Mouse (Mus musculus): ENCODE data around the gene Nfic.
A peak's percentile ranks its signal among the peaks of the same experiment; 100 is the strongest.

Nfic gene

DNA sequence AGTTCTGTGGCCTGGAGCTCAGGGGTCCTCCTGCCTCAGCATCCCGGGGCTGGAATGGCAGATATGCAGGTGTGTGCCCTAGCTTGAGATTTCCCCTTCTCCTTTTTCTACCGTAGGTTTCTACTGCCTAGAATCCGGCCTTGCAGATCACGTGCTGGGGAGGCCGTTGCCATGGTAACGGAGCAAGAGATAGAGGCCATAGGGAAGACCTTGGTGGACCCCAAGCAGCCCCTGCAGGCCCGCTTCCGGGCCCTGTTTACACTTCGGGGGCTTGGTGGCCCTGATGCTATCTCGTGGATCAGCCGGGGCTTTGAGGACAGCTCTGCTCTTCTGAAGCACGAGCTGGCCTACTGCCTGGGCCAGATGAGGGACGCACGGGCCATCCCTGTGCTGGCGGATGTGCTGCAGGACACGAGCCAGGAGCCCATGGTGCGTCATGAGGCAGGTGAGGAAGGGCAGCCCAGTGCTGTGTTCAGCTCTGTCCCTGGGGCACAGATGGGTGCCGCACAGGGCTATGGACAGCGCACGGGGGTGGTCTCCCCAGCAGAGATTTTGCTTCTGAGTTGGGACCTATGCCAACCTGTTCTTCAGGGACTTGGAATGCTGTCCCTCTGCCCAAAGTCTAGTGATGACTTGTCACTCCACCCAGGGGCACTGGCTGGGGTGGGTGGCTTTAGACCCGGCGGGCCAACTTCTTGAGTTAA, 69.7 kb downstream of the Nfic start:
- no peak for DNase-seq (ENCODE audit: low read depth, low spot score)

DNA sequence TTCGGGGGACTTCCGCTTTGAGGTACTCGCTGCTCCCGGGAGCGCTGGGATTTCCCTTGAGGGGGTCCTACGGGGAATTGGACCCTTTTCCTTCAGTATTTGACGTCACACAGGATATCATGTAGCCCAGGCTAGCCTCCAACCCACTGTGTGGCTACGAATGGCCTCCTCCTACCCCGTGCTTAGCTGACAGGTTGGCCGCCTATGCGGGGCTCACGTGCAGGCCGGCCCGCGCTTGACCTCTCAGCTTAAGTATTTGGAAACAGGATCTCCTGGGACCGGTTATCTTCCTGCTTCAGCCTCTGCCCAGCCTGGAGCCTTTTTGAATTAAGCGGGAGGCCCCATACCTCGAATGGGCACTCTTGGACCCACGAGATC, 70.8 kb downstream of the Nfic start:
- no peak for DNase-seq (ENCODE audit: low read depth, low spot score)

DNA sequence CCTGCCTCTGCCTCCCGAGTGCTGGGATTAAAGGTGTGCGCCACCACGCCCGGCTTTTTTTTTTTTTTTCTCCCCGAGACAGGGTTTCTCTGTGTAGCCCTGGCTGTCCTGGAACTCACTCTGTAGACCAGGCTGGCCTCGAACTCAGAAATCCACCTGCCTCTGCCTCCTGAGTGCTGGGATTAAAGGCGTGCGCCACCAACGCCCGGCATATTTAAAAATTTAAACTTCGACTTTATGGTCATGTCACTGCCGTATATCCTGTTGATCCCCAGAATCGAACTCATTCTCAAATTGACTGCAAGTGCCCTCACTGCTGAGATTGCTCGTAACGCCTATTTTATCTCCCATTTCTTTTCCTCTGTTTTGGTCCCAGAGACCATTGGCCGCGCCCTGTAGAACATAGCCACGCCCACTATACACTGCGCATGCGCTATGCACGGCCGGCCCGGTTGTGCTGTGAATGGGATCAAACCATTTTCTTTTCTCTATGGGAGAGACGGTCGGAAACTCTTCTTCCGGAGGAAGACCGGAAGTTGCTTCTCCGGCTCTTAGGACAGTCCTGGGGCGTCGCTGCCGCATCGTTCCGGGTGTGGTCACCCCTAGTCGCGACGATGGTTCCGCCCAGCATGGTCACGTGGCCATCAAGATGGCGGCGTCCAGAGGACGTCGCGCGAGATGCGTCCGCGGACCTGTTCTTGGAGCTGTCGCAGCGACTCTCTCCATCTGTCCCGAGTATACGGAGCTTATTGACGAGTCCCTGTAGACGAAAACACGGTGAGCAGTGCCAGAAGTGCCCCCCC, 71.4 kb downstream of the Nfic start, which contains the start of the genes Dohh and Gm48551:
TSS of gene Dohh (plus strand) at position 627 of the 803 bp plus-strand sequence.
TSS of gene Gm48551 (plus strand) at position 665 of the 803 bp plus-strand sequence.
- DNase-seq (ENCODE audit: low read depth, low spot score), result peak; percentile 98

DNA sequence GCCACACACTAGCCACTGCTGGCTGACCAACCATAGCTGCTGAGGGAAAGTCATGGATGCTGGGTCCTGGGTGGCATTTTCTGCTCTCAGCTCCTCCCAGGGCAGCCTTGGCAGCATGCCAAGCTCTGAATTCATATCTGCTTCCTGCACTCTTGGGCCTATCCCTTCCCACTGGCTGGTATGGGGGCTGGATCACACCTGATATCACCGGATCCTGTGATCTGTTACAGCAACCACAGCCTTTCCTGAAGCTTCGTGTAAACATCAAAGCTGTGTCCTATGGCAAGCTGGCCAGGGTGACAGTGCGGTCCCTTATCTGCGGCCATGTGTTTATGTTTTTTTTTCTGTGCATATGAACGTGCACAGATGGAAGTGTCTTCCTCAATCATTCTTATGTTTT, 73.4 kb downstream of the Nfic start:
- no peak for DNase-seq (ENCODE audit: low read depth, low spot score)

DNA sequence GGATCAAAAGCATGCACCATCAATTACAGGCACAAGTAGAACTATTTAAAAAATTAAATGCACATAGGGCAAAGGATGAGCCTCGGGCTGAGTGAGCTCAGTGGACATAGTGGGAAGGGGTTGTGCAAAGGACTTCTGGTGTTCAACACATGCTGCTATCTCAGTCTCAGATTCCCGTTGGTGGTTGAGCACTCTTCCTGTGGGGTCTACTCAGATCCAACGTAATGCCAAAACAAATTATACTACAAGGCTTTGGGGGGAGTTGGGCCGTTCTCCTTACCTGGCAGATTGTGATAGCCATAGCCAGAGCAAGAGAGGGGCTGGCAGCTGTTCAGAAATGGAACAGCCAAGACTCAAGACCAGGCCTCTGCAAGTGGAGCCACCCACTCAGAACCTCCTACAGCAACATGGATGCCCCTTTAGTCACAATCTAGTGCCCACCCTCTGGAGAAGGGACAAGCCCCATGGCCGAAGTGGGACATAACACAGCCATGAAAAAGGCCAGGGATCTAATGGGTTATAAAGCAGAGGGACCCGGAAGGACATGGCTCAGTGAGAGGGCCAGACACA, 75.5 kb downstream of the Nfic start:
- no peak for DNase-seq (ENCODE audit: low read depth, low spot score)

DNA sequence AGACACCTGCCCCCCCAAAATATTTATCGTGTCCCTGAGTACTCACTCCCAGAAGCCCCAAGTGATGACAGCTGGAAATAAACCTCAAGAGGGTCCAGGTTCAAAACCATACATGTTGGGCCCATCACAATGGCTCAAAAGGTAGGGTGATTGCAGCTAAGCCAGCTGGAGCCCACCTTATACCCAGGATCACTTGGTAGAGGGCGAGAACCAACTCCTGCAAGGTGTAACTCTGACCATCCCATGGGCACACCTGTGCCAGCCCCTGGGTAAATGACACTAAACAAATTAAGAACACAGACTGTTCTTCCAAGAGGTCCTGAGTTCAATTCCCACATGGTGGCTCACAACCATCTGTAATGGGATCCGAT, 76.3 kb downstream of the Nfic start:
- DNase-seq (ENCODE audit: low read depth, low spot score), result no peak

DNA sequence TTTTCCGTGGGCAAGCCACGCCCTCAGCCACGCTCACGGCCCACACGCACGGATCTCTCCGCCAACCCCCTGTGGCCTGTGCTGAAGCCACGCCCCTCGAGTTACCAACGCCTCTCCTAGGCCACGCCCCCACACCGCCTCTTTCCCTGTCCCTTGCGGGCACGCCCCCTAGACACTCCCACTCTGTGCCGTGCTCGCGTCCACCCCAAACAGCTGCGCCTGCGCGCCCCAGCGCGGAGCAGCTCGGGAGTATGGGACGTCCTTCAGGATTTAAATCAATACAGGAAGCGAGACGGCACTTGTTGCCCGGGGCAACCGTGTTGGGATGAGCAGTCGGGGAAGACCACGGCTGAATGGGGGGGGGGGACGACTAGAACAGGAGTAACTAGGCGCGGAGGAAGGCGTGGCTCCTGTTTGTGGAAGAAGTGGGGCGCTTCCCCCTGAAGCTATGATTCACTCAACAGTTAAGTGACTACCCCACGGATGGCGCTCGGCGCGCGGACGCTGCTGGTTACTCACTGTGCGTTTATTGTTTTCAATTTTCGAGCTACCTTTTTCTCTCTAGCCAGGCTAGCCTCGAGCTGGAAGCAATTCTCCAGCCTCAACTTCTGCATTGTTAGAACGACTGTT, 76.8 kb downstream of the Nfic start:
- peak; percentile 100 for DNase-seq (ENCODE audit: low read depth, low spot score)

DNA sequence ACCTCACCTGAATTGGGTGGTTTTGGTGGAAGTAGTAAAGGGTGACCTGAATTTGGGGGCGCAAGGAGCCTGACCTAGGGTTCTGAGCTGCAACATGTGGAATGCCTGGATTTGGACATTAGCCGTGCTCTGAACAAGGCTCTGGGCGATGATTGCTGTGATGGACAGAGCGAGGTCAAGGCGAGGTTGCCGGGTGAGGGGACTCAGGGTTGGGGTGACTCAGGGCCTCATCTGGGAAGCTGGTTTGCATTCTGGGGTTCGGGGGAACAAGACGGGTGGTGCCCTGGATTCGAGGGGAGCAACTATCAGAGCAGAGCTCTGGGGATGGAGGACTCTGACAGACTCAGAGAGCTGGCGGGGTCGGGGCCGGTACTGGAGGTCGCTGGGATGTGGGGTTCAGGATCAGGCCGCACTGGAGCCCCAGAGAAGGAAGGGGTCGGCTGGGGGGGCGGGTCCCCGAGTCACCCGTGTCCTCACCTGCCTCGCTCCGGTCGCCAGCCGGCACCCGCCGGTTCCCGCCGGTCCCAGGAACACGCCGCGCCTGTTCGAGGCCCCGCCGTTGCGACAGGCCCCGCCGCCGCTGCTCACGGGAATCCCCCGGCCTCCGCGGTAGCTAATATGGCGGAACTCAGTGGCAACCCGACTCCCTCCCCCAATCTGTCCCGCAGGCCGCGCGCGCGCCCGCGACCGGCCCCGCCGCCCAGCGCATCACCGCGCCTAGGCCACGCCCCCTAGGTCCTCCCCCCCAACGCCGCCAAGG, 77.5 kb downstream of the Nfic start, which contains the start of gene Fzr1:
TSS of gene Fzr1 (minus strand) at position 724 of the 760 bp plus-strand sequence.
- no peak for DNase-seq (ENCODE audit: low read depth, low spot score)

DNA sequence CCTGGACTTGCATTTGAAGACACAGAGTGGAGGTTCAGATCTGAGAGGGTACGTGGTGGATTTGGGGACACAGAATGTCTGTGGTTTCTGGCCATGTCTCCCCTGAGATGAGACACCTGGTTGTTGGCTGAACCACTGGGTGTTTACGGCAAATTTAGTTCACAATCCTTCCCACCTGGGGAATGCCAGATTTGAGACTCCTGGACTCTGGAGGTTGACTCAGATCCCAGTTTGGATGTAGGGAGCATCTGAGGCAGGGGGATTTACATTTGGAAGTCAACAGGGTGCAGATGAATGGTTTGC, 78.1 kb downstream of the Nfic start:
- no peak for DNase-seq (ENCODE audit: low read depth, low spot score)

DNA sequence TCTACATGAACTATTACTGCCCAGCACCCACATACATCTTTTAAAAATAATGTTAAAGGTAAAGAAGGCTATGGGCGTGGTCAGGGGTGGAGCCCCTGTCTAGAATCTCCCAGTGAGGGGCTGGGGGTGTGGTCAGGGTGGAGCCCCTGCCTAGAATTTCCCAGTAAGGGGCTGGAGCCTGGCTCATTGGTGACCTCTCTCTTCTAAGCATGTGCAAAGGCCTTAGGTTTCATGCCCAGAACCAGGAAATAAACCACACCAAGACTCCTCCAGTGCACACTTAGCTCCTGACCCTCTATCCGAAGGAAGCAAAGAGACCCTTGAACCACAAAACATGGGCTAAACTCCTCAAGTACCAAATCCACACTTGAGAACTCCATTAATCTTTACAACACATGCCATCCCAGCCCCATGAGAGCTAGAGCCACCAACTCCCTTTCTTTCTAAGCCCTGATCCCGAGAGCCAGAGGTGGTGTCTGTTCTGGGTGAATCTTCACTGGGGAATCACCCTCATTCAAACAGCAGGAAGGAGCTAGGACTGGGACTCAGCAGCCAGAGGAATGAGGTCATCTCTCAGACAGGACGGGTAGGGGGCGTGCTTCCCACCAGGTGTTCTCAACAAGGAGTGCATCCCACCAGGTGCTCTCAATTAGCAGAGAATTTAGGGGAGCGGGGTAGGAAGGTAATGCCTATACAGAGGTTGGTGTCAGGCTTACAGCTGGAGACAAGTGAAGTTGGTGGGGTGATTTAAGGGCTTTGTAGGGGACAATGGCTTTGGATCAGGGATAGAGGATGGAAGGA, 78.7 kb downstream of the Nfic start:
- DNase-seq (ENCODE audit: low read depth, low spot score), result no peak

DNA sequence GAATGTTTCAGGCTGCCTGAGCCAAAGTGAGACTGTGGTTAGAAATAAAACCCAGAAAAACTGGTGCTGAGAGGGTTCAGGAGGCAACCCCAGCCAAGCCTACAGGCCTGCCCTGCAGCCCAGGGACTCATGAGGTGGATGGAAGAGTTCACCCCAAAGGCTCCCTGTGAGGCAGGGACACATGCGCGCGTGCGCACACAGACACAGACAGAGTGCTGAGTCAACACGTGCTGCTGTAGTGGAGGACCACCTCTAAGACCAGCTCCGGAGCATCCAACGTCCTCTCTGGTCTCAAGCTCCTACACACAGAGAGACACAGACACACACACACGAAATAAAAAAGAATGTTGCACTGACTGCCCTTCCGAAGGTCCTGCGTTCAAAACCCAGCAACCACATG, 80.1 kb downstream of the Nfic start:
- no peak for DNase-seq (ENCODE audit: low read depth, low spot score)

DNA sequence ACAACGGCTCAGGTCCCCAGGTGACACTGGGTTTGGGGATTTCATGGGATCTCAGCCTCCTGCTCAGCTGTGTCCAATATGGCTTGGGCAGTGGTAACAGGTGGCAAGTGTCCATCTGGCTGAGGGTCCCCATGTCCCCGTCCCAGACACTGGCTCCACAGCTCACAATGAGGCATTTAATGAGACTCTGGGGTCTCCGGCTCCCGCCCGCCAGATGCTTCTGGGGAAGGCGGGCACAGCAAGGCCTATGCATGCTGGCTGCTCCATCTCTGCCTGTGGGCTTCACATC, 88.3 kb downstream of the Nfic start:
- DNase-seq (ENCODE audit: low read depth, low spot score), result no peak

DNA sequence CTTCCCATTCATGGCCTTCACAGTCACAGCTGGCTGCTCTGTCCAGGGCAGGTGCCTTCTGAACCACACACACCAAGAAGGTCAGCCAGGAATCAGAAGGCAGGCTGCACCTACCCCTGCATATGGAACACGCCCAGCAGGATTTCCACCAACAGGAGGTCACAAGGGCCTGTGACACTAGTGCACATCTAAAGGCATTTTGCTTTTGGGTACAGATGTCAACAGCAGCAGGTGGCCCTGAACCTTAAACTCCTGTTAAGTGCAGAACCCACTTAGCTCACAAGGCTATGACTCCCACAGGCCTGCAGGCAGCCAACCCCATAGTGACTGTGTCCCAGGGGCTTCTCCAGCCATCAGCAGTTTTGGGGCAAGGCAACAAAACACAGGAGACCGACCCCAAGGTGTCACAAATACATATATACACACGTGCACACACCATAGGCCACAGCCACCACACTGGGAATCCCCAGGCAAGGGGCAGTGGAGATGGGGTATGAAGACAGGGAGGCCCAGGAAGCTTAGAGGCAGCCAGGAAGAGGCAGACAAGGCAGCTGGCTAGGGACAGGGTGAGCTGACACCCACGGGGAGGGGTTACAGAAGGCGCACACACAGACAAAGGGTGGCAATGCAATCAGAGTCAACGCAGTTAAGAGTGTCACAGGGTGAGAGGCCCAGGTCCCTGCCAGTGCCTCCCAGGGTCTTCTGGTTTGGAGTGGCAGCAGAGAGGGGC, 88.8 kb downstream of the Nfic start:
- DNase-seq (ENCODE audit: low read depth, low spot score), result no peak

DNA sequence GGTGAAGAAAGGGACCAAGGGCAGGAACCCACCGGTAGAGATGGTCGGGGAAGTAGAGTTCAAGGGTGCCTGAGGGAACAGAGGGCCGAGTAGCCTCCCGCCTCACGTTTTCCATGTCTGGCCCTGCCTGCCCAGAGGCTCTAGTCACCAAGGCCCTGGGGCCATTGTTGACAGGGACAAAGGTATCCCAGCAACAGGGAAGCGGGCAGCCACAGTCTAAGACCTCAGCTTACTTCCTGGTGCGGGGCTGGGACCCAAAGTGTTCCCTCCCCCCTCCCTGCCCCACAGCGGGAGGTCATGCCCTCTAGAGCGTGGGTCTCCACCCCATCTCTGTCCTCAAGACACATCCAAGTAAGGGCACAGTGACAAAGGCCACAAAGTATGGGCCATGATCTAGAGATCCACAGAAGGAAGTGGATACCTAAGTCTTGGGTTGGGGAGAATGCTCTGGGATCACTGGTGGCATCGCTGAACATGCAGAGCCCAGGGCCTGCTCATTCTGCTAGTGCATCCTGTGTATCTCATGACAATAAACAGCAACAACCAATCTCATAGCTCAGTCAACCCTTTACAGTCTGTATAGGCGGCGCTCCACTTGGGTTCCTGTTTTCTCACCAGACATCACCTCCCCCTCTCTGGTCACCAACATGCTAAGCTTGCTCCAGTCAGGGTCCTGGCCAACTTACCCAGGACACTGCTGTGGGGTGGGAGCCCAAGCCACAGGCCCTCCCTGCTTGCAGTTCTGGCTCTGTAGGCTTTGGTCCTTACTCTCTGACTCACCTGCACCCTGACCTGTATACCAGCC, 89.6 kb downstream of the Nfic start, which contains the start of gene 4930404N11Rik:
TSS of gene 4930404N11Rik (minus strand) at position 145 of the 805 bp plus-strand sequence.
- DNase-seq (ENCODE audit: low read depth, low spot score), result no peak

DNA sequence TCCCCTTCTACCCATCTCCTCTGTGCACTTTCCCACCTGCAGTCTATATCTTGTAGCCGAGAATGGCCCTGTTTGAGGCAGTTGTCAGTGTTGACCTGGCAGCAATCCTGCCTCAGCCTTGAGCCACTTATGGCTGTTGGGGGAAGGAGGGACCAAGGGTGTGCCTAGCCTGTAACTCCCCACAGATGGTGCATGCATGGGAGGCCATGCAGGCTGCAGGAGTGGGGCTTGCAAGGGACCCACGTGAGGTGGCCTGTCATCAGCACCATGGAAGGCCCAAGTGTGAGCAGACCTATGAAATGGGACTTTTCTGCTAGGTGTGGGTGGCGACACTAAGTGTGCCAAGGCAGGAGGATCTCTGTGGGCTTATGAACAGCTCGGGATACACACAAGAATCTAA, 90.4 kb downstream of the Nfic start:
- no peak for DNase-seq (ENCODE audit: low read depth, low spot score)

DNA sequence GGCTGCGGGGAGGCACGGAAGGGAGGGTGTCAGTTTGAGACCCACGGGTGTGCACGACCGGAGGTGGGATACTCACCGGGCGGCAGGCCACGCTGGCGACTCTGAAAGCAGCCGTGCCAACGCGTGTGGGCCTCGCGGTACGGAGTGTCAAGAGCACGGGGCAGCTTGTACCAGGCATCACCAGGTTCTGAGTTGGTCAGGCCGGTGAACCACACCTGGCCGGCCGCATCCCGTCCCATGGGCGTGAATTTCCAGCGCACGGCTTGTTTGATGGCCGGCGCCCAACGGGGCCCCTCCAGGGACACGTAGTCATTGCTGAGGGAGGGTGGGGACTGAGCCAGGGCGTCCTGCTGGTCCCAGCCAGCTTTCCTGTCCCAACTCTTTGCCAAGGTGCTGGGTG, 90.8 kb downstream of the Nfic start:
- DNase-seq (ENCODE audit: low read depth, low spot score), result no peak

DNA sequence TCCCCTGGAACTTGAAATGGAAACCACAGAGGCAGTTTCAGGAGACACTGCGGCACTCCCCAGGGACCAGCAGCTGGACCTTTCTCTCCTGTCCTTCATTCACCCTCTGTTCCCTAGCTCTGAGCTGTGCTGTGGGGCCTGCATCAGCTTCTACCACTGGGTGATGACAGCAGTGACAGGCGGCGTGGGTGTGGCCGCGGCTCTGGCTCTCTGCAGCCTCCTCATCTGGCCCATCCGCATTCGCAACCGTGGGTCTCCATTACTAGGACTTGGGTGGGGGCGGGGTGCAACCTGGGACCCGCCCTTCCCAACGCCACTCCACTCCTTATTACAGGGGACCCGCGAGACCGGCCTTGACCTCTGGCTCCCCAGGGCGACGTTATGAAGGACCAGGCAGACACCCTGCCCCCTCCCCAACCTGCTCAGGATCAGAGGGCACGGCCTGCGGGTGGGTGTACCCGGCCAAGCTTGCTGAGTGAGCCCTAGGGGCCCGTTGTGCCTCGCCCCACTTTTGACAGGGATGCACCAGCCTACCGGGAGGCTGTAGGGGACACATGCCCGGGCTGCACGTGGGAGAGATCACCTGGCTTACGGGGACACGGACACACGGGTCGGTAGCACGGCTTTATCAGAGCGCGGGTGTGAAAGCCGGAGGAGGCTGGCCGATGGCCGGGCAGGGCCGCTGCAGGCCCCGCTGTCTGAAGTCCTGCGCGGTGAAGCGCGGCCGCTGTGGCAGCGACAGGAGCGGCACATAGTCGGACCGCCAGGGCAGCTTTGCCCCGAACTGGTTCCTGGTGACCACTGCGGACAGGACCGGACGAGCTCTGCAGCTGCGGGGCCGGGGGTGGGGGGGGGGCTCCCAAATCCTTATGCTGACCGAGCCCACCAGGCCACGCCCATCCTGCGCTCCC, 91.7 kb downstream of the Nfic start:
- DNase-seq (ENCODE audit: low read depth, low spot score), result no peak

DNA sequence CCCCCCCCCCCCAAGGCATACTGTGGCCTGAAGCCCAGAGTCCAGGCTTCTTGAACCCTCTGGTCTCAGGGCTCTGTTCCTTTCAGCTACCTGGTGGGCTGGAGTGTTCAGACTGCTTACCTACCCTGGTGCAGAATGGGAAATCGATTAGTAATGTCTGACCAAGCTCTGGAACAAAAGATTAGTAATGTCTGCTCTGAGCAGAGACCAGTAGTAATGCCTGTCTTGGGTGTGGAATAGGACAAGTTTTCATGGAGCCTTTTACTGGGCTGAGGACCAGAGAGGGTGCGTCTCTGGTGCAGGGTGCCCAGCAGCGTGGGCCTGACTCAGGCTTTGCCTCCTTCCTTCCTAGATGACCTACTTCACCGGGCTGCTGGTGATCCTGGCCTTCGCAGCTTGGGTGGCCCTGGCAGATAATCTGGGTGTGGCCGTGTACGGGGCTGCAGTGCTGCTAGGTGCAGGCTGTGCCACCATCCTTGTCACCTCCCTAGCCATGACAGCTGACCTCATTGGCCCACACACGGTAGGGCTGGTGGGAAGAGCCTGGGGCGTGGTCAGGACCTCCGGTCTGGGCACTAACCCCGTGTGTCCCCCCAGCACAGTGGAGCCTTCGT, 93.0 kb downstream of the Nfic start:
- DNase-seq (ENCODE audit: low read depth, low spot score), result no peak

Data from retina, adult 2 months (tissue).